Mouse (Mus musculus) forebrain, embryonic 10.5 days (tissue): Measurements from ENCODE around the gene Gm5136. TPM values are rescaled to one million over a fixed set of nuclear protein-coding genes. Genes with fewer than 3 reads are reported as not detected.

Experiments used
- DNase-seq: peaks from one replicate; pipeline ENCODE4 v3.0.0-alpha.2; 2017; ENCODE audit warnings: low spot score; ENCODE audit errors: extremely low spot score
- H3K27ac ChIP-seq: fragments of 300-500 bp; sonication (generic); 2 replicates; pipeline ENCODE4 v1.5.1; 2016; ENCODE audit warnings: mild to moderate bottlenecking
- H3K27me3 ChIP-seq: fragments of 300-500 bp; sonication (generic); 2 replicates; pipeline ENCODE4 v1.6.1; 2016; ENCODE audit warnings: mild to moderate bottlenecking; ENCODE audit not compliant: poor library complexity, severe bottlenecking
- H3K36me3 ChIP-seq: fragments of 300-500 bp; sonication (generic); replicated peaks from 2 replicates; pipeline ENCODE4 v1.6.1; 2016; ENCODE audit warnings: mild to moderate bottlenecking, moderate library complexity
- H3K4me1 ChIP-seq: fragments of 300-500 bp; sonication (generic); 2 replicates; pipeline ENCODE4 v1.6.1; 2016
- H3K4me3 ChIP-seq: fragments of 300-500 bp; sonication (generic); 2 replicates; pipeline ENCODE4 v1.5.1; 2016; ENCODE audit warnings: mild to moderate bottlenecking, moderate library complexity
- H3K9me3 ChIP-seq: fragments of 300-500 bp; sonication (generic); 2 replicates; pipeline ENCODE4 v1.6.1; 2016; ENCODE audit warnings: mild to moderate bottlenecking, moderate library complexity
- WGBS: fragments of 180-500 bp; shearing (Covaris S2); methylation state at CpG from one replicate; pipeline ENCODE4 v1.1.7; 2016; 5-methylcytosine and 5-hydroxymethylcytosine counted together
- polyA plus RNA-seq: library from polyadenylated mRNA; unstranded; fragments of >200 nt; fragmentation: Nextera tagmentation; extraction: Ambion mirVana; gene quantifications from 2 replicates; pipeline ENCODE4 v1.2.1, GENCODE M21; 2016

The Gm5136 gene
- polyA plus RNA-seq, 1 experiment from 2014 or later, result not detected

DNA sequence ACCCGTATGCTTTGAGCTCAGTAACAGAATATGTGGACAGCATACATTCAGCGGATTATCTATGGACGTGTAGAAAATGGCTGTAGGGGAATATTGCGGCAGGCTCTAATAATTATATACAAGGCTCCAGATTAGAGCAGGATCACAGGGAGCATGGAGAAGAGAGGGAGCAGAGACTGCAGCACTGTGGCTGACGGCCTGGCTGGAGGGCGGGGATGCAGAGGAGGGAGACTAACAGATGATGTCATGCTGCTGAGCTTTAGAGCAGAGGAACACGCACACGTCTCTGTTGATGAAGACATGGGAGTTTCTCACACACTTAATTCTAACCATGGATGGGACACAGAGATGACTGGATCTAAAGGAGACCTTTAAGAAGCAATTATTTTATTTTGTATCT, 22.9 kb downstream of the Gm5136 start:
- Histone ChIP-seq H3K4me1 (no peaks in the 10 kb centered on the region), H3K4me3 (no peak overlapping the region), H3K27me3 (no peaks in the 10 kb centered on the region), H3K27ac (no peak overlapping the region), H3K36me3 (no peaks in the 10 kb centered on the region), H3K9me3 (no peaks in the 10 kb centered on the region)
- WGBS, result 88% methylated on average over 8 of the region's 8 CpGs
- DNase-seq, result no peak

DNA sequence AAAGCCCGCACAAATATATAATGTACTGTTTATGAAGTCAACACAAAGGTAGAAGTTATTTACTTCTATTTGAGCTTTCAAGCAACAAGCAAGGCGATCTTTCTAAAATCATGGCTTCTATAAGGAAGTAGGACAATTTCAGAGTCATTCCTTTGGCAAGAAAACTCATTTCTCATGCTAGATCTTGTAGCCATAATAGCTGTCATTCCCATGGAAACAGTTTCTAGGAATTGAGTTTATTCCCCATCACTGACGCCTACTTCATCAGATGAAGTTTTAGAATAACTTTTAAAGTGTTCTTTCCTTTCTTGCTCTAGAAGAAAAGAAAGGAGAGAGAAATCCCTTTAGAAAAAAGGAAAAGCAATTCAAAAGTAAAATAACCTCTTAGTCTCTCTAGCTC, 31.0 kb downstream of the Gm5136 start:
- H3K4me3 ChIP-seq, result no peak overlapping the region
- 94% methylated on average over 3 of the region's 3 CpGs for WGBS
- no peaks in the 10 kb centered on the region for H3K27me3 ChIP-seq
- no peaks in the 10 kb centered on the region for H3K9me3 ChIP-seq
- no peaks in the 10 kb centered on the region for H3K36me3 ChIP-seq
- no peak overlapping the region for H3K27ac ChIP-seq
- no peak for DNase-seq
- H3K4me1 ChIP-seq, result no peaks in the 10 kb centered on the region

DNA sequence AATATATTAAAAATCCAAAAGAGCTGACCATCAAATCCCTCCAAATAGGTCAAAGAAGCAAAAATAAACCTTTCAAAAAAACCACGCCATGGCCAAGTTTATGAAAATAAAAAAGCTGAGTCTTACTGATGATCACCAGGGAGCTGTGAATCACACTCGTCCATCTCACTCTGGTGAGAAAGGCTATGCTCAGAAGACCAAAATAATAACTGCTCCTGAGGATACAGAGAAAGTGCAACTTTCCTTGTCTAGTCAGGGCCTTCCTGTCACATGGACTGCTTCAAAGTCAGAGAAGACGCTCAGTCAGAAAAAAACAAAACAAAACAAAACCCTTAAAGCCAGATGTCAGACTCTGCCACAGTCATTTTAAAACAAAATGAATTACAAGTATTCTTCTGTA, 39.7 kb downstream of the Gm5136 start:
- Histone ChIP-seq H3K27ac (no peak overlapping the region), H3K9me3 (no peaks in the 10 kb centered on the region), H3K36me3 (no peaks in the 10 kb centered on the region), H3K27me3 (no peaks in the 10 kb centered on the region), H3K4me3 (no peak overlapping the region), H3K4me1 (no peaks in the 10 kb centered on the region)
- DNase-seq, result no peak
- WGBS, result 84% methylated on average over 3 of the region's 3 CpGs

DNA sequence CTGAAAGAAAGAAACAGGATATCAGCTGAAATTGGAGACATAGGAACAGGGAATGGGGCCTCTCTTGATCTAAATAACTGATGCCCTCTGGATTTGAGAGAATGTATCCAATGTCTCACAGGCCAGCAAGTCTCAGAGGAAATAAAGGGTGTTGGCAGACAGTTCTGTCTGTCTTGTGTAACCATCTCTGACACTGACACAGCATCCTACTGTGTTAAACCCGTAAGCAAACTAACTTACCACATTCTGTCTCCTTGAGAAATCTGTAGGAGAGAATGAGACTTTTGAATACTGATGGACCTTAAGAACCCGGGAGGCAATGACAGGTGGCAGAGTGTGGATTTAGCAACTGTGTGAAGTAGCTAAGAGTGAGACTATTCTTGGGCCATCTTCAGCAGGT, 41.7 kb downstream of the Gm5136 start:
- Histone ChIP-seq H3K36me3 (no peaks in the 10 kb centered on the region), H3K4me1 (no peaks in the 10 kb centered on the region), H3K9me3 (no peaks in the 10 kb centered on the region), H3K4me3 (no peak overlapping the region), H3K27ac (no peak overlapping the region), H3K27me3 (no peaks in the 10 kb centered on the region)
- 76% methylated on average over 2 of the region's 2 CpGs for WGBS
- no peak for DNase-seq

DNA sequence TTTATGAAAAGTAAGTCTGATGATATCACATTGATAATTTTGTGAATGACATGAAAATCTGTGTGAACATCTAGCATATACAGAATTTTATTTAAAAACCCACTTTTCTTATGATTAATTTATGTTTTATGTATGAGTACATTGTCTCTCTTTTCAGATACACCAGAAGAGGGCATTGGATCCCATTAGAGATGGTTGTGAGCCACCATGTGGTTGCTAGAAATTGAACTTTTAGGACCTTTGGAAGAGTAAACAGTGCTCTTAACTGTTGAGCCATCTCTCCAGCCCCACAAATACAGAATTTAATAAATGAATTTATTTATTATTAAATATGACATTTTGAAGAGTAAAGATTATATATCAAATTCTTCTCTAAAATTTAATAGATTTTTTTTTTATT, 42.3 kb downstream of the Gm5136 start:
- no peak for DNase-seq
- no peaks in the 10 kb centered on the region for H3K27me3 ChIP-seq
- H3K36me3 ChIP-seq, result no peaks in the 10 kb centered on the region
- H3K9me3 ChIP-seq, result no peaks in the 10 kb centered on the region
- no peaks in the 10 kb centered on the region for H3K4me1 ChIP-seq
- no peak overlapping the region for H3K4me3 ChIP-seq
- no peak overlapping the region for H3K27ac ChIP-seq

DNA sequence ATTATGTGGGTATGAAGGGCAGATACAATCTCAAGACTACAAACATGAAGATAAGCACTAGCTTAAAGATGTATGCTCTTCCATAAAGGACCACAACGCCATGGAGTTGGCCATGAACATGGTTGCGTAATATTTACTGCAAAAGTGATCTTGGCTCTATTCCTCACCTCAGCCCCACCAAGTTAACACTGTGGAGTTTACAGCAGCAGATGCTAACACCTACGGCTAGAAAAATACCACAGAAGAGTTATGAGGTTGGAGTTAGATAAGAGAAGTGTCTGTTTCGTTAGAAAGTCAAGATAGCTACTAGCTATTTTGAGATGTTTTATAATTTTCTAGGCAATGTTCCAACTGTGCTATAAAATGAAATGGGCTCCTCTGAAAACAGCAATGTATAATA, 43.1 kb downstream of the Gm5136 start:
- H3K9me3 ChIP-seq, result no peaks in the 10 kb centered on the region
- 92% methylated on average over 4 of the region's 4 CpGs for WGBS
- no peaks in the 10 kb centered on the region for H3K4me1 ChIP-seq
- DNase-seq, result no peak
- no peaks in the 10 kb centered on the region for H3K27me3 ChIP-seq
- H3K4me3 ChIP-seq, result no peak overlapping the region
- H3K36me3 ChIP-seq, result no peaks in the 10 kb centered on the region
- no peak overlapping the region for H3K27ac ChIP-seq

DNA sequence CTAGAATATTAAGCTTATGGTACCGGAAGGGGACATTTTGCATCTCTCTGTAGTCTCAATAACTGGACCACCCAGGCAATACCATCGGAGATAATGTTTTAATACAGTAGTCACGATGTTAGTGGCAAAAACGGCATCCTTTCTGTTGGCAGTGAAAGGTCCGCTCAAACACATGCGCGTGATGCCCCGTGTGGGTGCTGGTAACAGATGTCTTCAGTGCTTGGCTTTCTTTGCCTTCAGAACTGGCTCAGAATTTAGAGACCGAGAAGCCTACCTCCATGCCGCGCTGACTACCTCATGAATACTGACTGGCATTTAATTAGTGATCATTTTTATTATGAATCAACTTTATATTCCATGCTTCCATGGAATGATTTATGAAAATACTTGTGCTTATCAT, 44.9 kb downstream of the Gm5136 start:
- 94% methylated on average over 11 of the region's 11 CpGs for WGBS
- no peaks in the 10 kb centered on the region for H3K9me3 ChIP-seq
- no peak overlapping the region for H3K27ac ChIP-seq
- H3K4me3 ChIP-seq, result no peak overlapping the region
- no peaks in the 10 kb centered on the region for H3K4me1 ChIP-seq
- DNase-seq, result no peak
- H3K36me3 ChIP-seq, result no peaks in the 10 kb centered on the region
- H3K27me3 ChIP-seq, result no peaks in the 10 kb centered on the region

DNA sequence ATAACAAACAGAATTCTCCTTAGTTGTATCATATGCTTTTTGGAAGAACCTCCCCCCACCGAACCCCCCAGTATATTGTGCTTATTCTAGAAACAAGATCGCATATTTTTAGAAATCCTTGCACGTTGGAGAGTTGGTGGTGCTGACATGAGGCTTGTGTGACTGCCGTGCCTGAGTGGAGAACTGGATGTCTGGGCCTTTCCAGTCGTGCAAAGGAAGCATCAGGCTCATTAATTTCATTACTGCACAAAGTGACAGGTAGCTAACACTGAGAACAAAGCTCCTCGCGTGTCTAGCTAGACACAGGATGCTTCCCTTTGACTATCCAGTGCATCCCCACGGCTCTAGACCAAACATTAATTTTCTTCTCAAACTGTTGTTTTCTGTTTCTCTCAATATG, 47.1 kb downstream of the Gm5136 start:
- DNase-seq, result no peak
- Histone ChIP-seq H3K4me1 (no peaks in the 10 kb centered on the region), H3K27me3 (no peaks in the 10 kb centered on the region), H3K27ac (no peak overlapping the region), H3K9me3 (no peaks in the 10 kb centered on the region), H3K36me3 (no peaks in the 10 kb centered on the region), H3K4me3 (no peak overlapping the region)
- WGBS, result 84% methylated on average over 8 of the region's 8 CpGs

DNA sequence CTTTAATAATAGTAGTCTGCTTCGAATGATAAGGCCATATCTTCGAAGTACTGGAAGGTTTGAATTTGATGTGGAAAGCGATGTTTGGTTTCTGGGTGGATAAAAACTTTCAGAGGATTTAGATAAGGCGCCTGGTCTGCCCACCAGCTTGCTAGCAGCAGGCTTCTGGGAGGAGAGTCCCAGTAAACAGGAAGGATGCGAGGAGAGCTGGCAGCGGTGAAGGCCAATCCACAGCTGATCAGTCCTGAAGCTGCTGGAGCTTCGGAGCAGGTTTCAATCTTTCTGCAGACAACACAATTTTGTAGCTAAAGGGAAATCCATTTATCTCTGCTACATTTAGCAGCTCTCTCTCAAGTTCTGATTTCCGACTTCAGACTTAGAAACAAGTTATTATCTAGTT, 47.9 kb downstream of the Gm5136 start:
- H3K4me3 ChIP-seq, result no peak overlapping the region
- H3K9me3 ChIP-seq, result no peaks in the 10 kb centered on the region
- no peaks in the 10 kb centered on the region for H3K27me3 ChIP-seq
- no peaks in the 10 kb centered on the region for H3K36me3 ChIP-seq
- 87% methylated on average over 8 of the region's 8 CpGs for WGBS
- no peak overlapping the region for H3K27ac ChIP-seq
- no peaks in the 10 kb centered on the region for H3K4me1 ChIP-seq
- DNase-seq, result no peak

DNA sequence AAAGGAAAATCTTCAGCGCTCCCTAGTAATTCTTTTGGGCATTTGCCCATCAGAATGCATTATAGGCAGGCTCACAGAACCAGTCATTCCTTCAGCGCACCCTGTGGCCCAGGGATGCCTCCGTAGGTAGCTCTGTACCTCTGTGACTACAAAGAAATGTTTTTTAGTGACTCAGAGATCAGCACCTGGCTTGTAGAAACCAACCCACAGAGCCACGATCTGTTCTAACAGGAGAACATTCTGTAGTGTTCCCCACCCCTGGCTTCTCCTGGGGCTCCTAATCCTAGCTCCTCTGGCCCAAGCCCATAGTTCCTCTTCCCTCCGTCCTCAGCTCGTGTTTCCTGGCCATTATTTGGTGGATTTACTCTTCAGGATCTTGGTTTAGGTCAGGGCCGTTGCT, 50.8 kb downstream of the Gm5136 start:
- Histone ChIP-seq H3K9me3 (no peaks in the 10 kb centered on the region), H3K27me3 (no peaks in the 10 kb centered on the region), H3K4me1 (no peaks in the 10 kb centered on the region), H3K27ac (no peak overlapping the region), H3K36me3 (no peaks in the 10 kb centered on the region), H3K4me3 (no peak overlapping the region)
- no peak for DNase-seq
- 76% methylated on average over 7 of the region's 7 CpGs for WGBS
